9 mouse cellular contexts compared by ENCODE assay signal in genomic region chr19:10868623-10869141, GRCm38 (mm10). TPM values are rescaled to one million over a fixed set of nuclear protein-coding genes. Genes with fewer than 3 reads are reported as not detected.
DNase-seq lines count a peak whose midpoint lies in the region; ATAC-seq and TF ChIP-seq lines count a peak whose summit lies in the region.
"Had no signal": no experiment of that assay in that cellular context is flagged by ENCODE, and none has a peak within 500 bp of the region (broad histone marks: within the 10 kb centered on the region; RNA-seq: fewer than 3 reads in every experiment).

No protein-coding gene starts in this region.

- TF ChIP-seq CTCF in stomach, postnatal 0 days (IDR thresholded peaks at IDR 0.05; ENCODE audit: low read depth), result 0 out of 2 replicates have a peak, but pooled peaks have one; percentile 6

- no peaks in the 10 kb centered on the region for H3K27me3 ChIP-seq in heart, embryonic 11.5 days (ENCODE audit: control insufficient read depth, insufficient read depth, low read length)
- H3K27me3 ChIP-seq in forebrain, embryonic 12.5 days, result no peaks in the 10 kb centered on the region
- H3K27me3 ChIP-seq in liver, embryonic 13.5 days, result peaks cover 42% of the 10 kb centered on the region
- H3K27me3 ChIP-seq in stomach, postnatal 0 days (ENCODE audit: control insufficient read depth, insufficient read depth, low read length), result no peaks in the 10 kb centered on the region

- H3K4me1 ChIP-seq in heart, embryonic 11.5 days (ENCODE audit: control insufficient read depth, insufficient read depth, low read length), result peaks cover 15% of the 10 kb centered on the region
- peaks cover 26% of the 10 kb centered on the region for H3K4me1 ChIP-seq in forebrain, embryonic 12.5 days
- H3K4me1 ChIP-seq in liver, embryonic 13.5 days (replicated peaks), result peaks cover 10% of the 10 kb centered on the region
- peaks cover 8% of the 10 kb centered on the region; the same call in 1 of the 2 replicates for H3K4me1 ChIP-seq in stomach, postnatal 0 days (replicated peaks; ENCODE audit: control insufficient read depth, insufficient read depth)

- H3K36me3 ChIP-seq in heart, embryonic 11.5 days (ENCODE audit: control insufficient read depth, insufficient read depth, low read length), result peaks cover 46% of the 10 kb centered on the region
- peaks cover 64% of the 10 kb centered on the region for H3K36me3 ChIP-seq in forebrain, embryonic 12.5 days (replicated peaks)
- peaks cover 24% of the 10 kb centered on the region for H3K36me3 ChIP-seq in liver, embryonic 13.5 days
- H3K36me3 ChIP-seq in stomach, postnatal 0 days (ENCODE audit: control insufficient read depth, insufficient read depth, low read length), result peaks cover 24% of the 10 kb centered on the region

- H3K27ac ChIP-seq in heart, embryonic 11.5 days (ENCODE audit: low read depth, low read length), result no peak overlapping the region
- peak overlapping the region; percentile 91 for H3K27ac ChIP-seq in forebrain, embryonic 12.5 days
- H3K27ac ChIP-seq in liver, embryonic 13.5 days, result no peak overlapping the region
- no peak overlapping the region for H3K27ac ChIP-seq in stomach, postnatal 0 days (replicated peaks)

- H3K4me2 ChIP-seq in heart, embryonic 11.5 days, result peak overlapping the region; percentile 80
- peak overlapping the region; percentile 89 for H3K4me2 ChIP-seq in forebrain, embryonic 12.5 days
- H3K4me2 ChIP-seq in liver, embryonic 13.5 days, result peak overlapping the region; percentile 61
- peak overlapping the region; percentile 82 for H3K4me2 ChIP-seq in stomach, postnatal 0 days (replicated peaks; ENCODE audit: low read depth)

- WGBS in heart, embryonic 11.5 days (ENCODE audit: insufficient replicate concordance), result under 1% methylated on average over 17 of the region's 17 CpGs
- 0% methylated on average over 17 of the region's 17 CpGs for WGBS in forebrain, embryonic 12.5 days
- WGBS in liver, embryonic 13.5 days (ENCODE audit: insufficient replicate concordance), result 3% methylated on average over 17 of the region's 17 CpGs
- under 1% methylated on average over 17 of the region's 17 CpGs for WGBS in stomach, postnatal 0 days

- H3K4me3 ChIP-seq in heart, embryonic 11.5 days (ENCODE audit: low read depth, low read length), result peak overlapping the region; percentile 70
- peak overlapping the region; percentile 87 for H3K4me3 ChIP-seq in forebrain, embryonic 12.5 days (replicated peaks)
- H3K4me3 ChIP-seq in liver, embryonic 13.5 days (replicated peaks), result peak overlapping the region; percentile 54
- peak overlapping the region; percentile 66 for H3K4me3 ChIP-seq in stomach, postnatal 0 days (ENCODE audit: low read depth, low read length)

- peak overlapping the region; percentile 87 for H3K9ac ChIP-seq in heart, embryonic 11.5 days (ENCODE audit: low read depth, low read length)
- peak overlapping the region; percentile 90 for H3K9ac ChIP-seq in forebrain, embryonic 12.5 days
- no peak overlapping the region for H3K9ac ChIP-seq in liver, embryonic 13.5 days
- H3K9ac ChIP-seq in stomach, postnatal 0 days (ENCODE audit: low read length), result peak overlapping the region; percentile 76

- H3K9me3 ChIP-seq in heart, embryonic 11.5 days (replicated peaks; ENCODE audit: control insufficient read depth, low read length), result peaks cover 2% of the 10 kb centered on the region; the same call in 1 of the 2 replicates
- no peaks in the 10 kb centered on the region for H3K9me3 ChIP-seq in forebrain, embryonic 12.5 days
- H3K9me3 ChIP-seq in liver, embryonic 13.5 days (replicated peaks), result no peaks in the 10 kb centered on the region
- no peaks in the 10 kb centered on the region for H3K9me3 ChIP-seq in stomach, postnatal 0 days (ENCODE audit: control insufficient read depth, low read length)

- TF ChIP-seq EP300 in stomach, postnatal 0 days (optimal IDR thresholded peaks at IDR 0.05), result no peak

- peak; percentile 9; the same call in 1 of the 2 replicates for ATAC-seq in heart, embryonic 11.5 days (replicated peaks; ENCODE audit: insufficient number of reproducible peaks, low FRiP score, low TSS enrichment)
- ATAC-seq in forebrain, embryonic 12.5 days (ENCODE audit: low FRiP score), result peak; percentile 30
- ATAC-seq in liver, embryonic 13.5 days (ENCODE audit: low read depth), result no peak
- no peak for ATAC-seq in stomach, postnatal 0 days (ENCODE audit: low FRiP score, low TSS enrichment)

- no peak for DNase-seq in heart, adult 11 months
- DNase-seq in MN1 (ENCODE audit: low spot score), result peak; percentile 7
- no peak for DNase-seq in liver, embryonic 13.5 days
- peak; percentile 33 for DNase-seq in stomach, postnatal 0 days (ENCODE audit: low spot score)
- no peak for DNase-seq in urinary bladder, adult 2 months (ENCODE audit: low spot score)
- DNase-seq in adrenal gland, adult 18-20 months (ENCODE audit: low spot score in 2 of 2), result no peak

RNA-seq across cellular contexts. Expression of gene Tmem132a, which starts 1.1 kb away (rescaled TPM):
- 35.5 and 37.2 TPM in 2 replicates for polyA plus RNA-seq in heart, embryonic 11.5 days (2014; fragmentation: Nextera tagmentation; extraction: Ambion mirVana)
- 115 and 126 TPM in 2 replicates for polyA plus RNA-seq in forebrain, embryonic 12.5 days (2016; fragmentation: Nextera tagmentation; extraction: Ambion mirVana)
- 4.0 and 4.4 TPM in 2 replicates for polyA plus RNA-seq in liver, embryonic 13.5 days (2015; fragmentation: Nextera tagmentation; extraction: Ambion mirVana)
- 19.1 and 20.8 TPM in 2 replicates for polyA plus RNA-seq in stomach, postnatal 0 days (2015; fragmentation: Nextera tagmentation; extraction: Ambion mirVana)
- 14.7 and 16.5 TPM in 2 replicates for polyA plus RNA-seq in urinary bladder, adult 2 months (2012; rRNA removed)
- 10 to 100 TPM; 17.1 to 28.0 TPM for total RNA-seq in adrenal gland, adult 18-20 months (2021)

RNA-seq across cellular contexts. Expression of gene Tmem109, which starts 13.1 kb away (rescaled TPM):
- 66.7 and 71.0 TPM in 2 replicates for polyA plus RNA-seq in heart, embryonic 11.5 days (2014; fragmentation: Nextera tagmentation; extraction: Ambion mirVana)
- polyA plus RNA-seq in forebrain, embryonic 12.5 days (2016; fragmentation: Nextera tagmentation; extraction: Ambion mirVana), result 35.6 and 36.6 TPM in 2 replicates
- 21.9 and 23.0 TPM in 2 replicates for polyA plus RNA-seq in liver, embryonic 13.5 days (2015; fragmentation: Nextera tagmentation; extraction: Ambion mirVana)
- polyA plus RNA-seq in stomach, postnatal 0 days (2015; fragmentation: Nextera tagmentation; extraction: Ambion mirVana), result 176 and 186 TPM in 2 replicates
- polyA plus RNA-seq in urinary bladder, adult 2 months (2012; rRNA removed), result 132 and 133 TPM in 2 replicates
- total RNA-seq in adrenal gland, adult 18-20 months (2021), result 100 to 1,000 TPM; 110 to 148 TPM

RNA-seq across cellular contexts. Expression of gene Prpf19, which starts 26.3 kb away (rescaled TPM):
- 33.0 and 39.4 TPM in 2 replicates for polyA plus RNA-seq in heart, embryonic 11.5 days (2014; fragmentation: Nextera tagmentation; extraction: Ambion mirVana)
- 43.3 and 49.6 TPM in 2 replicates for polyA plus RNA-seq in forebrain, embryonic 12.5 days (2016; fragmentation: Nextera tagmentation; extraction: Ambion mirVana)
- 18.9 and 19.7 TPM in 2 replicates for polyA plus RNA-seq in liver, embryonic 13.5 days (2015; fragmentation: Nextera tagmentation; extraction: Ambion mirVana)
- 17.6 and 19.5 TPM in 2 replicates for polyA plus RNA-seq in stomach, postnatal 0 days (2015; fragmentation: Nextera tagmentation; extraction: Ambion mirVana)
- 102 and 133 TPM in 2 replicates for polyA plus RNA-seq in urinary bladder, adult 2 months (2012; rRNA removed)
- total RNA-seq in adrenal gland, adult 18-20 months (2021), result 100 to 1,000 TPM; 120 to 168 TPM

RNA-seq across cellular contexts. Expression of gene Slc15a3, which starts 29.2 kb away (rescaled TPM):
- polyA plus RNA-seq in heart, embryonic 11.5 days (2014; fragmentation: Nextera tagmentation; extraction: Ambion mirVana), result 0.19 and 0.31 TPM in 2 replicates
- 0.12 and 0.38 TPM in 2 replicates for polyA plus RNA-seq in forebrain, embryonic 12.5 days (2016; fragmentation: Nextera tagmentation; extraction: Ambion mirVana)
- 1.3 and 1.7 TPM in 2 replicates for polyA plus RNA-seq in liver, embryonic 13.5 days (2015; fragmentation: Nextera tagmentation; extraction: Ambion mirVana)
- 4.0 and 5.2 TPM in 2 replicates for polyA plus RNA-seq in stomach, postnatal 0 days (2015; fragmentation: Nextera tagmentation; extraction: Ambion mirVana)
- 0.99 and 1.7 TPM in 2 replicates for polyA plus RNA-seq in urinary bladder, adult 2 months (2012; rRNA removed)
- 1 to 10 TPM; 3.1 to 6.5 TPM for total RNA-seq in adrenal gland, adult 18-20 months (2021)

RNA-seq across cellular contexts. Expression of gene Cd6, which starts 38.8 kb away (rescaled TPM):
- not detected in 2 replicates for polyA plus RNA-seq in heart, embryonic 11.5 days (2014; fragmentation: Nextera tagmentation; extraction: Ambion mirVana)
- not detected in 2 replicates for polyA plus RNA-seq in forebrain, embryonic 12.5 days (2016; fragmentation: Nextera tagmentation; extraction: Ambion mirVana)
- polyA plus RNA-seq in liver, embryonic 13.5 days (2015; fragmentation: Nextera tagmentation; extraction: Ambion mirVana), result 0.03 TPM in 1 of 2 replicates, not detected in the other
- polyA plus RNA-seq in stomach, postnatal 0 days (2015; fragmentation: Nextera tagmentation; extraction: Ambion mirVana), result 0.06 and 0.07 TPM in 2 replicates
- 0.39 and 0.50 TPM in 2 replicates for polyA plus RNA-seq in urinary bladder, adult 2 months (2012; rRNA removed)
- total RNA-seq in adrenal gland, adult 18-20 months (2021), result under 1 TPM in 1 of 2 experiments, not detected in 1; 0.32 TPM
- polyA plus RNA-seq: testis, adult 2 months had no signal

Comparison
In these comparisons a context has a peak if more than half of its experiments do, and no peak if none do; other contexts are left out.
1. ATAC-seq: peak in heart, embryonic 11.5 days (single experiment) and forebrain, embryonic 12.5 days (single experiment); none in liver, embryonic 13.5 days (single experiment) and stomach, postnatal 0 days (single experiment).
2. DNase-seq: peak in MN1 (single experiment) and stomach, postnatal 0 days (single experiment); none in heart, adult 11 months (single experiment), liver, embryonic 13.5 days (single experiment), urinary bladder, adult 2 months (single experiment) and adrenal gland, adult 18-20 months (0 of 2).
3. Peak in every context shown above with its lines, with median percentiles within 50 percentile points of each other: H3K4me2 ChIP-seq and H3K4me3 ChIP-seq.